In genomic region chr5:86190770-86191169, GRCm38 (mm10) we compare ENCODE assay signal across 9 mouse cellular contexts. TPM values are rescaled to one million over a fixed set of nuclear protein-coding genes. Genes with fewer than 3 reads are reported as not detected.
A peak's percentile ranks its signal among the peaks of the same experiment; 100 is the strongest.
DNase-seq lines count a peak whose midpoint lies in the region; ATAC-seq lines count a peak whose summit lies in the region.
"Had no signal": no experiment of that assay in that cellular context is flagged by ENCODE, and none has a peak within 500 bp of the region (broad histone marks: within the 10 kb centered on the region; RNA-seq: fewer than 3 reads in every experiment).

No protein-coding gene starts in this region.

- DNase-seq in cerebellum, postnatal 36 days: peak; percentile 14 to 18
- DNase-seq in liver: peak; percentile 34
- DNase-seq in T-cell, adult 2 months (ENCODE audit: low spot score): peak; percentile 12
- DNase-seq in skeletal muscle tissue, adult 2 months (ENCODE audit: low read depth, low spot score): peak; percentile 21
- no peak for DNase-seq in Muller cell, postnatal 12 days (ENCODE audit: inconsistent ontology term)

- no peaks in the 10 kb centered on the region for H3K4me1 ChIP-seq in liver, embryonic 12.5 days

- H3K27ac ChIP-seq in liver, embryonic 12.5 days: no peak overlapping the region

- no peaks in the 10 kb centered on the region for H3K36me3 ChIP-seq in liver, embryonic 12.5 days

- WGBS in liver, embryonic 12.5 days (ENCODE audit: insufficient replicate concordance): 20% methylated on average over 5 of the region's 5 CpGs

- H3K9me3 ChIP-seq in liver, embryonic 12.5 days (replicated peaks): no peaks in the 10 kb centered on the region

- no peak overlapping the region for H3K4me2 ChIP-seq in liver, embryonic 12.5 days

- H3K9ac ChIP-seq in liver, embryonic 12.5 days: no peak overlapping the region

- H3K27me3 ChIP-seq in liver, embryonic 12.5 days (replicated peaks): no peaks in the 10 kb centered on the region

- no peak overlapping the region for H3K4me3 ChIP-seq in liver, embryonic 12.5 days

- ATAC-seq in cerebellum, adult (ENCODE audit: insufficient number of reproducible peaks, low FRiP score, low TSS enrichment): no peak
- ATAC-seq in liver, embryonic 12.5 days: no peak
- ATAC-seq in hematopoietic stem cell, adult 5-6 weeks (replicated peaks in 1 of 2; ENCODE audit: insufficient read depth in 1 of 2, low FRiP score in 2 of 2, low TSS enrichment in 1 of 2, low read depth in 1 of 2, poor library complexity in 2 of 2, severe bottlenecking in 2 of 2): peak; percentile 83 to 85

RNA-seq across cellular contexts. Expression of gene Gnrhr, which starts 6.9 kb away (rescaled TPM):
- not detected in 2 replicates for polyA plus RNA-seq in liver, embryonic 12.5 days (2016; fragmentation: Nextera tagmentation; extraction: Ambion mirVana)
- not detected in 2 replicates for total RNA-seq in hematopoietic stem cell, adult 5-6 weeks (2017)
- polyA plus RNA-seq: large intestine, adult 2 months had no signal

RNA-seq across cellular contexts. Expression of gene Uba6, which starts 18.2 kb away (rescaled TPM):
- polyA plus RNA-seq in liver, embryonic 12.5 days (2016; fragmentation: Nextera tagmentation; extraction: Ambion mirVana): 7.2 and 7.3 TPM in 2 replicates
- 29.9 and 48.4 TPM in 2 replicates for total RNA-seq in hematopoietic stem cell, adult 5-6 weeks (2017)

Comparison
In these comparisons a context has a peak if more than half of its experiments do, and no peak if none do; other contexts are left out.
1. ATAC-seq: peak in hematopoietic stem cell, adult 5-6 weeks (2 of 2); none in cerebellum, adult (single experiment) and liver, embryonic 12.5 days (single experiment).